Mouse (Mus musculus) fat pad, adult 2 months (tissue): ENCODE results near the gene Cfap45.

ENCODE experiments used
- DNase-seq: peaks from one replicate; pipeline ENCODE4 v3.0.0-alpha.2; 2011; ENCODE audit warnings: low read depth, low spot score; ENCODE audit errors: extremely low read depth

Cfap45 gene

GRCm38 (mm10) chr1:172514551-172515268 is 5.9 kb upstream of the Cfap45 start:
- no peak for DNase-seq

GRCm38 (mm10) chr1:172515396-172515795 is 5.2 kb upstream of the Cfap45 start:
- no peak for DNase-seq

GRCm38 (mm10) chr1:172518013-172518412 is 2.6 kb upstream of the Cfap45 start:
- DNase-seq, result no peak

- no peak for DNase-seq
These were observed 957 bp upstream of the Cfap45 start for GRCm38 (mm10) chr1:172519644-172520043.

GRCm38 (mm10) chr1:172522524-172522923 is 1.9 kb downstream of the Cfap45 start:
- peak; percentile 42 for DNase-seq

GRCm38 (mm10) chr1:172523699-172524101 is 3.1 kb downstream of the Cfap45 start:
- DNase-seq, result no peak

GRCm38 (mm10) chr1:172525027-172525764 is 4.6 kb downstream of the Cfap45 start:
- DNase-seq, result no peak

GRCm38 (mm10) chr1:172525971-172526370 is 5.4 kb downstream of the Cfap45 start:
- DNase-seq, result no peak

GRCm38 (mm10) chr1:172526380-172527081 is 5.9 kb downstream of the Cfap45 start:
- no peak for DNase-seq

- DNase-seq, result no peak
These were observed 6.8 kb downstream of the Cfap45 start for GRCm38 (mm10) chr1:172527431-172527830.

- DNase-seq, result no peak
These were observed 8.1 kb downstream of the Cfap45 start for GRCm38 (mm10) chr1:172528701-172529100.

GRCm38 (mm10) chr1:172530544-172531220 is 10.1 kb downstream of the Cfap45 start:
- no peak for DNase-seq

- no peak for DNase-seq
These were observed 11.9 kb downstream of the Cfap45 start for GRCm38 (mm10) chr1:172532551-172532950.

GRCm38 (mm10) chr1:172535116-172535515 is 14.5 kb downstream of the Cfap45 start:
- DNase-seq, result no peak

- no peak for DNase-seq
These were observed 19.2 kb downstream of the Cfap45 start for GRCm38 (mm10) chr1:172539827-172540226.

- DNase-seq, result no peak
These were observed 19.8 kb downstream of the Cfap45 start for GRCm38 (mm10) chr1:172540283-172540820.

- DNase-seq, result no peak
These were observed 25.5 kb downstream of the Cfap45 start for GRCm38 (mm10) chr1:172546062-172546461.

GRCm38 (mm10) chr1:172548501-172548900 is 27.9 kb downstream of the Cfap45 start:
- no peak for DNase-seq

- no peak for DNase-seq
These were observed 28.7 kb downstream of the Cfap45 start for GRCm38 (mm10) chr1:172549314-172549713.

- DNase-seq, result no peak
These were observed 29.1 kb downstream of the Cfap45 start for GRCm38 (mm10) chr1:172549717-172550116.

GRCm38 (mm10) chr1:172550551-172550951 is 29.9 kb downstream of the Cfap45 start:
- no peak for DNase-seq
